Mouse (Mus musculus) gastrocnemius, postnatal 10 days (tissue): ENCODE results near the gene Eef1akmt4. TPM values are rescaled to one million over a fixed set of nuclear protein-coding genes. Genes with fewer than 3 reads are reported as not detected.

Experiments used
- DNase-seq: peaks from one replicate; pipeline ENCODE4 v3.0.0; 2021; ENCODE audit warnings: mixed read lengths
- long read RNA-seq, 2 experiments: library from polyadenylated mRNA; stranded (forward); transcript quantifications; one replicate each; pipeline ENCODE4 v2.0.0; 2021
- total RNA-seq, 2 experiments: library from RNA; stranded (reverse); gene quantifications; 2 replicates each; pipeline ENCODE4 v1.2.3; 2021

Gene Eef1akmt4
- 1 to 10 TPM; 4.8 to 5.7 TPM for total RNA-seq
- long read RNA-seq, experiment 1, transcript Eef1akmt4-201 (3 exons, 1,134 nt) = major isoform, 6 of 8 reads
- long read RNA-seq, experiment 1, partial matches to known transcripts = 0 of 8 reads
- long read RNA-seq, experiment 1, other reads (novel, unspliced or antisense) = 2 of 8 reads
- long read RNA-seq, experiment 2, transcript Eef1akmt4-201 (3 exons, 1,134 nt) = major isoform, 7 of 7 reads
- long read RNA-seq, experiment 2, partial matches to known transcripts = 0 of 7 reads
- long read RNA-seq, experiment 2, other reads (novel, unspliced or antisense) = 0 of 7 reads

DNA sequence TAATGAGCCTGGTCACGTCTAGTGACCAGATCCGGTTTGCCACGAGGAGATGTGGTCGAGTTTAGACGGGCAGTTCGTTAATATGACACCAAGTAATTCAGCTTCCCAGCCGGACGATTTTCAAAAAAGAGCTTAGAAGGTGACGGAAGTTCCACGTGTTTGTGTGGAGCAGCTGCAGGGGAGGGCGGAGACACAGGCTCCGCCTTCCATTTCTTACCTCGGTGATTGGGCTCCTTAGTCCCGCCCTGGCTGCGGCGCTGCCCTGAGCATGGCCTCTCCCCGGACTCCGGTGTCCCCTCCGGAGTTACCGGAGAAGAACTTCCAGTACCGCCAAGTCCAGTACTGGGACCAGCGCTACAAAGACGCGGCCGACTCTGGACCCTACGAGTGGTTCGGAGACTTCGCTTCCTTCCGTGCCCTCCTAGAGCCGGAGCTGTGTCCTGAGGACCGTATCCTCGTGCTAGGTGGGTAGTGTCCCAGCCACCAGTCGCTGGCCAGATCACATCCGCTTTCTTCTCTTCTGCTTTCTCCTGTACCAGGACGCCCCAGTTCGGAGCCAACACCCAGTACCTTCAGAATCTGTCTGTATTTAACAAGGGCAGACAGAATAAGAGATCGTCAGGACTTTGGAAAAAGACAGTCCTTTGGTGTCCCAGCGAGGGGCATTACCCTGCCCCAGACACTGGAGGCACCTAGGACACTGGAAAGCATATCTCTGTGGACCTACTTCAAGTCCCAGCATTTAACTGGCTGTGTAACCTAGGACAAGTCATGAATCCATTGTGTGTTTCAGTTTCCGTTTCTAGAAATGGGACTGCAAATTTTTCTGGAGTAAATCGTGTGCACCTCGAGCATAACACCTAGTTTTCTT, at the start of gene Eef1akmt4, which contains the start of the genes Gm49333 and Alg3:
Gene Eef1akmt4 (plus strand): TSS at position 237 of the 871 bp plus-strand sequence.
Gene Gm49333 (plus strand): TSS at position 254 of the 871 bp plus-strand sequence.
Gene Alg3 (minus strand): TSS at position 379 of the 871 bp plus-strand sequence.
- peak; percentile 78 for DNase-seq

DNA sequence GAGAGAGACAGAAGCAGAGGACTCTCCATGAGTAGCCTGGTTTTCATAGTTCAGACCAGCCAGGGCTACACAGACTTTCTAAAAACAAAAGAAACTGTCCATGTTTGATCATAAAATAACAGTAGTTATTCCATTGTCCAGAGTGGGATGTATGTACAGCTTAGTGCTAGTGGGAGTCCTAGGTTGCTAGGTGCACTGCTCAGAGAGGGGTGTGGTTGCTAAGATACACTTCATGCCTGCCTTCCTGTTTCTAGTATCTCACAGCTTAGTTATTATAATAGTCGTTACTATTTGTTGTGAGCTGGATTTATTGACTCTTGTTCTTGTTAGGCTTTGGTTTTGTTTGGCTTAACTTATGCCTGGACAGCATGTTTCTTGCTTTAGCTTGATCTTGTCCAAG, 46.3 kb upstream of the Eef1akmt4 start:
- DNase-seq = no peak

DNA sequence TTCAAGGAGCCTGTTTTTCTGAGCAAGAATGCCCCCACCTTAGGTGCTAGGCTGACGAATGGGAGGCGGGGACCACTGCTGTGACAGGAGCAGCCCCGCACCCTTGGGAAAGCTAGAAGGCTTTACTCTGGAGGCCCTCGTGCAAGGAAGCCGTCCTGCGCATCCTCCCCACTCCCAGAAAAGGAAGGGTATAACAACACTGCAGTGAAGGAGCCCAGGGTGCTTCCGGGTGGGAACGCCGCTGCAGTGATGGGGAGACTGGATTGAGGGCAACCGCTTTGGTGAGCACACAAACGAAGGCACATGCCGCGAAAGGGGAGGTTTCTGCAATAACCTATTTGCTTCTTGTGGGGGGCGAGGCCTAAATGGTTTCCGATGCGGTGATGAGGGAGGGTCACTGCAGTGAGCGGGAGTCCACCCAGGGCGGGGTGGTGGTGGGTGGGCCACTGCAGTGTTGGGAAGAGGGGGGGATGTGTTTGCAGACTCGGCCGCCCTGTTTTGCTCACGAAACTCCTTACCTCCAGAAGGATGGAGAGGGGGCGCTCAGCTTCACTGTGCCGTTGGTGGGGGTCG, 21.9 kb upstream of the Eef1akmt4 start, which contains the start of gene Vwa5b2:
Gene Vwa5b2 (plus strand): TSS at position 106 of the 573 bp plus-strand sequence.
- DNase-seq = no peak

- DNase-seq = peak; percentile 21
Observed at GRCm38 (mm10) chr16:20589939-20590679, 21.3 kb upstream of the Eef1akmt4 start.

DNA sequence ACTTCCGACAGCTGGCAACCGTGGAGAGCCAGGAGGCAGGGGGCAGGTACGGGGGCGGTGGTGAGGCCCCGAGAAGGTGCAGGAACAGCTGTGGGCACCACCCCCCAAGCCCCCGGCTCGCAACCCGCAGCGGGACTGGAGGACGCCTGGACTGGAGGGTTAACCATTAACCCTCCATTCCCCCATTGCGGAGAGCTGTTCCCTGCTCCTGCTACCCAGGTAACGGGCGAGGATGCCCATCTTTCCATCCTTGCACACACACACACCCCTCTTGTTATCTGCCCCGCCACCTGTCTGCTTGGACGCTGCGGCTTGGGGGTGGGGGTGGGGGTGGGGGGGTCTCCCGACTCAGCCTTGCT, 20.7 kb upstream of the Eef1akmt4 start:
- DNase-seq = no peak

DNA sequence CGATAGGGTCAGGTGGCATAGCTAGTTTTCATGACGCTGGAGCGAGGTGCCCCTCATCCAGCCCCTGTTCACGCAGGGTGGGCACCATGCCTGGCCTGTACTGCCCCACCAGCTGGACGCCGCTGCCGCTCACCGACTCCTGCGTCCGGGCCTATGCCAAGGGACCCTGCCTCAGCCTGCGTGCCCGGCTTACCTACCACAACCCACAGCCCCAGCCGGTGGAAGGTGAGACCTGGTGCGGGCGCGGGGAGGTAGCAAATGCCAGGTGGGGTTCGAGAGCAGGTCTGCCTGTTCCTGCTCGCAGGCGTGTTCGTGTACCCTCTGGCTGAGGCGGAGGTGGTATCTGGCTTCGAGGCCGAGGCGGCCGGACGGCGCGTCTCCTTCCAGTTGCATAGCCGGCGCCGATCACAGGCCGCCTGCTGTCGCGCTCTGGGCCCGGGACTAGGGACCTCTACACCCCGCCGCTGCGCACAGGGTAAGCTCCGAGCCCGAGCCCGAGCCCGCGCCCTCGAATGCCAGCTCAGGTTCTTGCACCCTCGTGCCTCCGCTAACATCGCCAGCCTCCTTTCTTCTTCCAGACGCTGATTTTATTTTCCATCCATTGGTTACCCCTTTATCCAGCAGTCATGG, 20.2 kb upstream of the Eef1akmt4 start:
- DNase-seq = peak; percentile 15

DNA sequence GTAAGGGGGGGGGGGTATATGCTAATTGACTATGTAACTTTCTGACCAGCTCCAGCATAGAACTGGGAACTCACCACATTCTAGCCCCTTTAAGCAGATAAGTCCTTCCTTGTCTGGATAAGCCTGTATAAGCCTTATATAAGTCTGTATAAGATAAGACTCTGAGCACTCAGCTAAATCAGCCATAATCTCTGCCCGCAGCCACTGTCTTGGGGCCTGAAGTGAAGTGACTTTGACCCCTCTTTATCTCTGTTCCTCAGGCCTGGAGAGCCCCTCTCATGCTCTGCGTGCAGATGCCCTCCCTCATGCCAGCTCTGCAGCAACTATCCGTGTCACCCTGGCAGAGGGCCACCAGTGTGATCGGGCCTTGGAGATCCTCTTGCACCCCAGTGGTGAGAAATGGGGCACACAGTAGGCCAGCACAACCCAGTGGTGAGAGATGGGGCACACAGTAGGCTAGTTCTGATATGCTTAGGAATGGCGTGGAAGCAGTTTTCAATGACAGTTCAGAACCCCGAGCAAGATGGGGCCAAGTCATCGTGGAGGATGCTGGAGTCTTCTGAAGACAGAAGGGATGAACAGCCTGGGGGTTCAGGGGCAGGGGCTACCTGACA, 16.2 kb upstream of the Eef1akmt4 start:
- no peak for DNase-seq

GRCm38 (mm10) chr16:20595737-20596136, 15.7 kb upstream of the Eef1akmt4 start:
- no peak for DNase-seq

- no peak for DNase-seq
Observed at GRCm38 (mm10) chr16:20596687-20597441, 14.5 kb upstream of the Eef1akmt4 start.

- no peak for DNase-seq
Observed at GRCm38 (mm10) chr16:20600511-20600910, 10.9 kb upstream of the Eef1akmt4 start.

- peak; percentile 44 for DNase-seq
Observed at GRCm38 (mm10) chr16:20604705-20605104, 6.7 kb upstream of the Eef1akmt4 start.

DNA sequence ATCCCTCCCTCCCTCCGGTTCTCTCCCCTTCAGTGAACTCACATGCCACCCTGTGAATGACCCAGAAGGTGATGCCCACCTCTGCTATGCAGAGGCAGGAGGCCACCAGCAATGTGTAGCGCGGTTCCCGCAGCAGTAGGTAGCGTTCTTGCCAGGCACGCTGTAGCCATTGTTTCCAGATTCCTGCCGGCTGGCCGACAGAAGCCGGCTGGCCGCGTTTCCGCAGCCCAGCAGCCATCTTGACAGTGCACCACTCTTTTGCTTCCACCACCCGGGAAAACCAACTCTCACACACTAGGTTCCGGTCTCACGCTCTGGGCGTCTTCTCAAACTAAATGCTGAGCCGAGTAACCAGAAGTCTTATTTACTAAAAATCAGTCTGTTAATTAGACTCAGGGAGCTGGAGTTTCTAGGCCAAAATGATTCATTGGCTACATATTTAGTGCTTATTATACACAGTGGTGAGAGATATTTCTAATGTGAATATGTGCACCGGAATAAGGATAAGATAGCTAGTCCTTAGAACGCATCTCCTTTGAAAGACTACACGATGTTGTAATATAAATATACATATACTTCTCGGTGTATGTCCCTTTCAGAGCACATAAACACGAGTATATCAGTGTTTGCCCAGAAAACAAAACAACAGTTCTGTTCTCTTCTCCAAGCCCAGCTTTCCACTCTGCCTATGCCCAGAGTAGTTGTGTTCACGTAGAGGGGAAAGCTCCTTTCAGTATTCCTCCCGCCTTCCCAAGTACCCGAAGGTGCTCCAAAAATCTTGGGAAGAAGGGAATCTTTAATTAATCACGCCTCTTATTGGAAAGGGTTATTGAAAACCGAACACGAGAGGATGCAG, 664 bp upstream of the Eef1akmt4 start:
- DNase-seq = peak; percentile 69

GRCm38 (mm10) chr16:20619541-20620398, 8.4 kb downstream of the Eef1akmt4 start:
- DNase-seq = peak; percentile 47

GRCm38 (mm10) chr16:20620399-20620735, 9.0 kb downstream of the Eef1akmt4 start:
- DNase-seq = no peak

GRCm38 (mm10) chr16:20620751-20621190, 9.4 kb downstream of the Eef1akmt4 start:
- peak; percentile 36 for DNase-seq

DNA sequence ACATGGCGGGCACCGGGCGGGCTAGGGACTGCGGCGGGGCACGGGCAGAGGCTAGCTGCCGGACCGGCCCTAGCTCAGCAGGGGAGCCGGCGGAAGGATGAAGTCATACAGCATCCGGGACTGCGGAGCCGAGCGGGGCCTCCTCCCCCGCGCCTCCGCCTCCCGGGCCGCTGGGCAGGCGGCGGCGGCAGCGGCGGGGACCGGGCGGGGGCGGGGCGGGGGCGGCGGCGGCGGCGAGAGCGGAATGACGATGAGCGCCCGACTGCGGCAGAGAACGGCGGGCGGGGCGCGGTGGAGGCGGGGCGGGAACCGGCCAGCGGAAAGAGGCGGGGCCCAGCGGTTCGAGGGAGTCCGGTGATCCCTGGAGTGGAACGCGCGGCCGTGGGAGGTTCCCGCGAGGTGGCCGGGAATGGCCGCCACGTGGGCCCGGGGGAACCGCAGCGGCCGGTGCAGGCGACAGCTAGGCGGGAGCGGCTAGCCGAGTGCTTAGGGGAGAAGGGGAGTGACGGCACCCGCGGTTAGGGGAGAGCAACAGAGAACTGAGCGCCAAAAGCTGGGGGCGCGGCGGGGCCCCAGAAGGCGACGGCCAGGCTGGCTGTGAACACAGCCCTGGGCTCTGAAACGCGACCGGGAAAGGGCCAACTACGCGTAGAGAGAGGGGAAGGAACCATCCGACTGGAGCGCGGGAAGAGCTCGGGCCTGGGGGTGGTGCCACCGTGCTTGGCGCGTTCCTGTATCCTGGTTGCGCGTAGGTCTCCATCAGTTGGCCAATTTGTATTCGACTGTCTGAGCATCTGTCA, 10.0 kb downstream of the Eef1akmt4 start, which contains the start of gene Camk2n2:
Gene Camk2n2 (minus strand): TSS at position 97 of the 800 bp plus-strand sequence.
- peak; percentile 59 for DNase-seq

DNA sequence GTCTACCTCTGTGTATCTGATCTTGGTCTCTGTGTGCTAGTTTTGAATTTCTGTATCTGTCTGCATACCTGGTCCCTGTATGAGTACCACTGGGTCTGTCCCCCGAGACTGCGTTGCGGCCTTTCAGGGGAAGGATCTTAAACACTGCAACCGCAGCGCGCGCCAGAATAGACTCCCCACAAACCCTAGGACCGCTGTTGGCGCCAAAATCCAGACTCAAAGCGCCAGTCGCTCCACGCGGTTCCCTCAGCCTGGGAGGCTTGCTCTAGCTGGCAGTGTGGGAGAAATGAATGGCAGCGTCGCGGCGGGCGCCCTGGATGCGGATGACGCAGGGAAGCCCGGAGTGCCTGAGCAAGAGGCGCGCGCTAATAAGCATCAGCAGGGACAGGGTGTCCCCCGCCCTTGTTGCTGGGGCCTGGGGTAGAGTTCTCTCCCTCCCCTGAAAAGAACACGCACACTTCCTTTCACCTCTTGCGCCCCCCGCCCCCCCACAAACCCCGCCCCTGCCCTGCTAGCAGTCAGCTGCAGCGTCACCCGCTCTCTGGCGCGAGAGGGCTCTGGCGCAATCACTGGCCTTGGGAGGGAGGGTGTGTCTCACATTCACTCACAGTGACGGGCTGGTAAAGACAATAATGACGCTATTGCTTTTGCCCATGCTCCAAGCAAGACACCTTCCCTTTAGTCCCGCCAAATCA, 10.7 kb downstream of the Eef1akmt4 start:
- DNase-seq = peak; percentile 17
